Mouse (Mus musculus) E14TG2a.4 (cell line): Measurements from ENCODE around the gene Gls.

Source experiments
- H3K27me3 ChIP-seq: 2 replicates; pipeline ENCODE4 v1.6.1; 2014; ENCODE audit warnings: low read length, control low read depth; ENCODE audit not compliant: insufficient read depth
- H3K36me3 ChIP-seq: 2 replicates; pipeline ENCODE4 v1.6.1; 2014; ENCODE audit warnings: low read length, control low read depth; ENCODE audit not compliant: insufficient read depth
- H3K4me1 ChIP-seq: replicated peaks from 2 replicates; pipeline ENCODE4 v1.6.1; 2014; ENCODE audit warnings: low read depth, low read length, control low read depth
- H3K4me3 ChIP-seq: replicated peaks from 2 replicates; pipeline ENCODE4 v1.5.1; 2014; ENCODE audit warnings: mild to moderate bottlenecking, low read length
- H3K9me3 ChIP-seq: 2 replicates; pipeline ENCODE4 v1.6.1; 2014; ENCODE audit warnings: low read length, control low read depth
- CTCF ChIP-seq: conservative IDR thresholded peaks from 2 replicates; pipeline ENCODE4 v1.5.1; 2014; ENCODE audit warnings: low read length
- NANOG ChIP-seq: IDR thresholded peaks from 2 replicates; pipeline ENCODE4 v1.6.1; 2014; ENCODE audit warnings: borderline replicate concordance, low read length, mixed read lengths
- POU5F1 ChIP-seq: IDR thresholded peaks from 2 replicates; pipeline ENCODE4 v1.6.1; 2014; ENCODE audit warnings: low read length, borderline replicate concordance

The Gls gene

DNA sequence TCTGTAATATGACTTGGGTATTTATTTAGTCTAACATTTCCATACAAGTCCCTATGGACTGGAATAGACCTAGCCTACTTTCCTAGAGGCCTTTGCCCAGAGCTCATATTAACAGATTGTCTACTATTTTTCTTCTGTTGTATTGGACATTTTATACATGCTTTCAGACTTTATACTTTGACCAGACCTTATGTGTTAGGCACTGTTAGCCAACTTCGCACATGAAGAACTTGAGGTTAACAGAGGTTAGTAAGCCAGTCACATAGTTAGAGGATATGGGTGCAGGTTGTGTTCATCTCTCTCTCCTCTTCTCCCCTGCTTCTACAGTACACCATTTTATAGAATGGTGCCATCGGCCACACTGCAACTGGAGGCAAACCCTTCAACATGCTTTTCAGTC, 75.0 kb downstream of the Gls start:
- Histone ChIP-seq H3K27me3 (no peaks in the 10 kb centered on the region), H3K4me1 (peaks cover 4% of the 10 kb centered on the region), H3K36me3 (peaks cover 33% of the 10 kb centered on the region), H3K4me3 (peak overlapping the region; percentile 62), H3K9me3 (no peaks in the 10 kb centered on the region)
- no peak for TF ChIP-seq NANOG
- TF ChIP-seq CTCF = no peak
- no peak for TF ChIP-seq POU5F1

DNA sequence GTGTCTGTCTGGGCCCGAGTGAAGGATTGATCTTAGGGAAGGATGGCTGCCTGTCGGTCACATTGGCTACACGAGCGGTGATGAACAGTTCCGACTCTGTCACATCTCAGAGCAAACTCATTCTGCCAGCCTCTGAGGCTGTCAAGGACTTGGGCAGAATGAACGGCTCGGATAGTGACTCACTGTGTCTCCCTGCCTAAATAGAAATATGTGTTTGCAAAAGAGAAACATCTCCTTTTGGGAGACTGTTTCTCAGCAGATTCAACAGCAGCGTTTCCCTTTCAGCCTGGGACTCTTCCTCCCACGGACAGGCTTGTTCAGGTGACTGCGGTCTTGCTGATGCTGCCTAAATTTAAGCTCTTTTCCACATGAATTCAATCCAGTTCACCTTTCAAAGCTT, 76.7 kb downstream of the Gls start:
- Histone ChIP-seq H3K4me3 (no peak overlapping the region), H3K27me3 (no peaks in the 10 kb centered on the region), H3K4me1 (peaks cover 4% of the 10 kb centered on the region)

DNA sequence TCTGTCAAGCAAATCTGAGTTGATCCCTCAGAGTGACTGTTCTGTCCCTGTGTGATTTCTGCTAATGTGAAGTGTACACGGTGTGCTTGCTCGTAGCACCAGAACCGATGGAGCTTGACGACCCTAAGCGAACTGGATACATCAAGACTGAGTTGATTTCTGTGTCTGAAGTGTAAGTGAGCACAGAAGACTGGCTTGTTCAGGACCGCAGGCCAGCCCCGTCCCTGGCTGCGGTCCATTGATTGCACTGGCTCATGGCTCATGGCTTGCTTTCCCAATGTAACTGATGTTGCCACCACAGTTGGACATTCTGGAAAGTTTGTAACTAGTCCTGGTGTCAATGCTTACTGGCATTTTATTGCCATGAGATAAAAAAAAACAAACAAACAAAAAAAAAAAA, 78.1 kb downstream of the Gls start:
- TF ChIP-seq POU5F1 = no peak
- no peak for TF ChIP-seq NANOG
- no peak for TF ChIP-seq CTCF
- Histone ChIP-seq H3K9me3 (no peaks in the 10 kb centered on the region), H3K4me3 (no peak overlapping the region), H3K27me3 (no peaks in the 10 kb centered on the region), H3K36me3 (peaks cover 42% of the 10 kb centered on the region), H3K4me1 (peaks cover 18% of the 10 kb centered on the region)

More for the DNA sequence above, 76.7 kb downstream of the Gls start:
- H3K9me3 ChIP-seq = no peaks in the 10 kb centered on the region
- peaks cover 46% of the 10 kb centered on the region for H3K36me3 ChIP-seq
- TF ChIP-seq CTCF = no peak

DNA sequence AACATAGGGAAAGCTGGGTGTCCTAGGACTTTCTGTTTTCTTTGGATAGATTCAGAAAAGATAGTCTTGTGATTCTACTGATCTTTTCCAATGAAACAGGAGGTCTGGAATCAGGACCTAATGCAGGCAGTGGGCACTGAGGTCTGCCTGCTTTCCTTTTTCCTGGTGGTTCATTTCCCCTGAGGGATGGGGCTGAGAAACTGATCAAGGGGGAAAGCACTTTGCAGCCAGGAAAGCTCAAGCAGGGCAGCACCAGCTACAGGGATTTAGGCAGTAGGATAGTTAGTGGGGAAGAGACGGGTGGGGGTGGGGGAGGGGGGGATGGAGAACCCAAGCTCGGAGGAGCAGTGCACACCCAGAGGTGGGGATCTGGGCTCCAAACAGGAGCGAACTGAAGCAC, 80.1 kb downstream of the Gls start:
- no peak for TF ChIP-seq NANOG
- no peak for TF ChIP-seq CTCF
- TF ChIP-seq POU5F1 = no peak
- H3K36me3 ChIP-seq = peaks cover 46% of the 10 kb centered on the region
- H3K4me1 ChIP-seq = peaks cover 21% of the 10 kb centered on the region
- no peaks in the 10 kb centered on the region for H3K9me3 ChIP-seq
- H3K4me3 ChIP-seq = no peak overlapping the region
- no peaks in the 10 kb centered on the region for H3K27me3 ChIP-seq

DNA sequence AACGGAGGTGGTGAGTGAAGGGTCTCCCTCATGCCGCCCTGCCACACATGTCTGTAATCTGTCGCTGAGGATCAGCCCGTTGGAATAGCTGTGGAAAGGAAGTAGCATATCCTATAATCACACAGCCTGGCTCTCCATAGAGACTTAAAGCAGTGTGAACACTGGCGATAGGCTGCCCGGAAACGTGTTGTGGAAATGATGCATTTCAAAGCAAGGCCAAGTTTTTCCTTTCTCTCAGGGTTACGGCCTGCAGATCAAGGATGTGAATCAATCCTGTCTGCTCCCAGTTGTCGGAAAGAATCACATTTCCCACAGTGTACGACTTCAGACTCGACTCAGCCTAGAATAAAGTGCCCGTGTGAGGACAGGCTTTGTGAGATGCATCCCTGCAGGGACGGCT, 80.7 kb downstream of the Gls start:
- no peaks in the 10 kb centered on the region for H3K27me3 ChIP-seq
- no peak overlapping the region for H3K4me3 ChIP-seq
- H3K36me3 ChIP-seq = peaks cover 50% of the 10 kb centered on the region
- no peaks in the 10 kb centered on the region for H3K9me3 ChIP-seq
- peaks cover 21% of the 10 kb centered on the region for H3K4me1 ChIP-seq
- TF ChIP-seq NANOG (no peak), POU5F1 (no peak), CTCF (no peak)

DNA sequence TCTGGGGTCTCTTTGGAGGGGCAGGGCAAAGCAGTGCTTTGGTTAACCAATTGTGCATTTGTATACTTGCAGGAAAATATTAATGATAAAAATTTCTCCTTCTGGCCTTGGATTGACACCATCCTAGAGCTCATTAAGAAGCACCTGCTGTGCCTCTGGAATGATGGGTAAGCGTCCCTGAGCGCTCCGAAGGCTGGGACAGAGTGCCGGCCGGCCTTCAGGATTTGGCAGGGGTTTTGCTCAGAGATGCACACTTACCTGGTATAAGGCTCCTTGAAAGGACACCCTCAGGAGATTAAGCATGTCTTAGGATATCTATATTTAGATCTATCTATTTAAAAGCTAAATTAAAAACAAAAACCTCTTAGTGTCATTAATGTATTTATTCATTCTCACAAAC, 81.9 kb downstream of the Gls start:
- Histone ChIP-seq H3K4me3 (0 out of 2 replicates have a peak overlapping the region, but pooled peaks have one; percentile 17), H3K27me3 (no peaks in the 10 kb centered on the region), H3K9me3 (no peaks in the 10 kb centered on the region), H3K36me3 (peaks cover 45% of the 10 kb centered on the region), H3K4me1 (peaks cover 31% of the 10 kb centered on the region)
- TF ChIP-seq POU5F1 (no peak), NANOG (no peak), CTCF (no peak)

DNA sequence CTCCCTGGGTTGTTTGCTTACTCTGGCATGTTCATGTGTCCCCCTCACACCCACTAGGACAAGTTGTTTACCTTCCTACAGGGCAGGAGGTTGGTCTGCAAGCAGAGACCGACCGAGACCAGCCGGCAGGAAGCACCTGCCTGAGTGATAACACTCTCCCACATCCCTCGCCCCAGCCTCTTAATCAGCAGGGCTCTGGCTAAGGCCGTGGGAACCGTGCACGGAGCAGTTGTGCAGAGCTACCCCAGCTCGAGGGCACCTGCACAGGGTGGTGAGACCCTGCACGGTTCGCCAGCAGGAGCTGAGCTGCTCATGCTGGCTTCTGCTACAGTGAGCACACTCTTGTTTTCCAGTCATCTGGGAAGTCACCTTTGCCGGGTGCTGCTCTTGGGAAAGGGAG, 82.4 kb downstream of the Gls start:
- Histone ChIP-seq H3K36me3 (peaks cover 40% of the 10 kb centered on the region), H3K27me3 (no peaks in the 10 kb centered on the region), H3K9me3 (no peaks in the 10 kb centered on the region), H3K4me1 (peaks cover 31% of the 10 kb centered on the region), H3K4me3 (0 out of 2 replicates have a peak overlapping the region, but pooled peaks have one; percentile 17)
- TF ChIP-seq CTCF = no peak
- no peak for TF ChIP-seq NANOG
- no peak for TF ChIP-seq POU5F1

DNA sequence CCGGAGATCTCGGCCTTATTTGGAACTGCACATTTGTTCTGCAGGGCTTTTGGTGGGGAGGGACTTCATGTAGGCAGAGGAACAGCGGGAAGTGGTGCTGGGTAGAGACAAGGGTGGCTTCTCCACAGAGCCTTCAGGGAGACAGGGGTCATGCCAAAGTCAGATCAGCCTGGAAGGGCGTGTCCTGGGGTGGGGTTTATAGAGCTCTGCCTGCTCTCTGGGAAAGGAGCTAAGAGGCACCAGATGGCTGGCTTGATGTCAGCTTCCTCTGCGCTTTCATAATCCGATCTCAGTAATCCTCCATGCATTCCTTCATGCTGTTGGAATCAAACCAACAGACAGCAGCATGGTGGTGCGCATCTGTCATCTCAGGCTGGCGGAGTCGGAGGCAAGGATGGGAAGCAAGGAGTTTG, 83.1 kb downstream of the Gls start:
- 0 out of 2 replicates have a peak overlapping the region, but pooled peaks have one; percentile 3 for H3K4me3 ChIP-seq
- peaks cover 31% of the 10 kb centered on the region for H3K4me1 ChIP-seq
- H3K36me3 ChIP-seq = peaks cover 37% of the 10 kb centered on the region
- H3K27me3 ChIP-seq = no peaks in the 10 kb centered on the region
- TF ChIP-seq POU5F1 (no peak), CTCF (no peak), NANOG (no peak)
- no peaks in the 10 kb centered on the region for H3K9me3 ChIP-seq

DNA sequence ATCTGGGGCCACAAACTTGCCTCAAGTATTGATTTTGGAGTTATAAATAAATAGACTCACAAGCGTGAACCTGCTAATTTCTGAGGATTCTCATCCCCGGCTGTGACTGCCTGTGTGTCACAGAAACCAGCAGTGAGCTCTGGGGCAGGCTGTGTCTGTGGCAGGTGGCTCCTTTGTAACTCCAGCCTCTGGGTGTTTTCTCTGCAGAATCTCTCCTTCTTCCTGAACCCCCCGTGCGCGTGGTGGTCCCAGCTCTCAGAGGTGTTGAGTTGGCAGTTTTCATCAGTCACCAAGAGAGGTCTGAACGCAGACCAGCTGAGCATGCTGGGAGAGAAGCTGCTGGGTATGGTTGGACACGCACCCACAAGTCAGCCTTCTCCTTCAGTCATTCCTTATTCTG, 84.3 kb downstream of the Gls start:
- H3K4me1 ChIP-seq = peaks cover 31% of the 10 kb centered on the region
- no peak for TF ChIP-seq POU5F1
- no peak for TF ChIP-seq NANOG
- no peak for TF ChIP-seq CTCF
- H3K9me3 ChIP-seq = no peaks in the 10 kb centered on the region
- H3K36me3 ChIP-seq = peaks cover 38% of the 10 kb centered on the region
- no peaks in the 10 kb centered on the region for H3K27me3 ChIP-seq
- no peak overlapping the region for H3K4me3 ChIP-seq
